Mouse (Mus musculus): Measurements from ENCODE around the gene Ppil6. TPM values are rescaled to one million over a fixed set of nuclear protein-coding genes. Genes with fewer than 3 reads are reported as not detected.

The Ppil6 gene
- polyA plus RNA-seq, 1 experiment = 3.2 TPM

DNA sequence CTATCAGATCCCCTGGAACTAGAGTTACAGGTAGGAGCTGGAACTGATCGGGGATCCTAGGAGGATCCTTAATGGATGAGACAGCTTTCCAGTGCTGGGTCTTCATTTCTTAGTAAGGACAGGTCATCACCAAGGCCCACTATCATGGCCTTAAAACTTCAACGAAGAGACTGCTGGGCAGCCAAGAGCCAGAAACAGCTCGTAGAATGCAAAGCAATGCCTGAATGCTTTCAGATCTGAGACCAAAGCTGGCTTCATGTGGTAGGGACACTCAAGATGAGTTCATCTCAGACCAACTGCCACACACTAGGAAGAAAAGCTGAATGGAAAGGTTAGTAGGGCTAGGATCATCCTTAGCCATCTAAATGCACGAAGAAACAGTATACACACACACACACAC is 48.7 kb downstream of the Ppil6 start:
- Histone ChIP-seq H3K36me3 (ENCODE audit: control insufficient read depth, insufficient read depth, low read length) (no peaks in the 10 kb centered on the region), H3K27ac (ENCODE audit: insufficient read depth, low read depth, low read length) (no peak overlapping the region), H3K4me3 (ENCODE audit: insufficient read depth, low read depth, low read length) (no peak overlapping the region), H3K4me1 (ENCODE audit: control insufficient read depth, insufficient read depth, low read length) (peaks cover 3% of the 10 kb centered on the region; the same call in 1 of the 2 replicates), H3K27me3 (replicated peaks; ENCODE audit: control insufficient read depth, insufficient read depth, low read length) (no peaks in the 10 kb centered on the region)
- no peak for DNase-seq
- 93% methylated on average over 4 of the region's 4 CpGs for WGBS
- TF ChIP-seq POLR2A (IDR thresholded peaks at IDR 0.05; ENCODE audit: low read depth, low read length) (no peak), CTCF (conservative IDR thresholded peaks at IDR 0.05; ENCODE audit: insufficient read depth, insufficient read length, low read depth, low read length) (no peak)

DNA sequence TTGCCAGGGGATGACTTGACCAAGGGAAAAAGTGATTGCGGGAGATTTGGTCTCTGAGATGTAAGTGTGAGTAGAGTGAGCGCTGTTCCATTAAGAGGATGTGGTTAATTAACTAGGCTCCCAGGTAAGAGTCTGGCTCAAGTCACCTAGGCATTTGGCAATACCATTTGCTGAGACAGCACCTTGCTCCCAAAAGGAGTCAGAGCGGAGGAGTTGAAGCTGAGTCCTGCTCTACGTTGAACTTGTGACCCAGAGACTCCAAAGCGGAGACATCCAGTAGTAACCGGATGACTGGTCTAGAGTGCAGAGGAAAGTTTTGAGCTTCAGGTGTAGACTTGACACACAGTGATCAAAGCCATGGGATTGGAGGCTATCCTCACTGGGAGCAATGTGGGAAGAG is 51.8 kb downstream of the Ppil6 start:
- peak; percentile 76 for DNase-seq
- Histone ChIP-seq H3K27me3 (replicated peaks; ENCODE audit: control insufficient read depth, insufficient read depth, low read length) (no peaks in the 10 kb centered on the region), H3K4me3 (ENCODE audit: insufficient read depth, low read depth, low read length) (no peak overlapping the region), H3K4me1 (ENCODE audit: control insufficient read depth, insufficient read depth, low read length) (peaks cover 3% of the 10 kb centered on the region; the same call in 1 of the 2 replicates), H3K36me3 (ENCODE audit: control insufficient read depth, insufficient read depth, low read length) (no peaks in the 10 kb centered on the region), H3K27ac (ENCODE audit: insufficient read depth, low read depth, low read length) (no peak overlapping the region)
- WGBS = 66% methylated on average over 6 of the region's 6 CpGs
- TF ChIP-seq CTCF (conservative IDR thresholded peaks at IDR 0.05; ENCODE audit: insufficient read depth, insufficient read length, low read depth, low read length) (no peak), POLR2A (IDR thresholded peaks at IDR 0.05; ENCODE audit: low read depth, low read length) (no peak)

DNA sequence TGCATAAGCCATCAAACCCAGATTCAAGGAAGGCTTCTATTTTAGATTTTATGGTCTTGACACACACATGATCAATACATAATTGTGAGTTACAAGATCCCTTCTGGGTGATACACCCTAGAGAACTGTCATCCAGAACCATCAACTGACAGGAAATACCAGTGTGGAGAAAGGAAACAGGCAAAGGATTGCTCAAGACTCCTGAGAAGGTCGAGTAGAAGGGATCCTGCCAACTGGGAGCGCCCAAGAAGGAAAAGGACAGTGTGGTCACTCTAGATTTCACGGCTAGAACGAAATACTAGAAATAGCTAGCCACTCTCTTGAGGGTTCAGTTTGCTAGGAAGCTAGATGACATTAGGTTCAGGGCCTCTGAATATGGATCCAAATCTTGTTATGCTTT is 53.2 kb downstream of the Ppil6 start:
- Histone ChIP-seq H3K27me3 (replicated peaks; ENCODE audit: control insufficient read depth, insufficient read depth, low read length) (no peaks in the 10 kb centered on the region), H3K36me3 (ENCODE audit: control insufficient read depth, insufficient read depth, low read length) (no peaks in the 10 kb centered on the region), H3K4me3 (ENCODE audit: insufficient read depth, low read depth, low read length) (no peak overlapping the region), H3K4me1 (ENCODE audit: control insufficient read depth, insufficient read depth, low read length) (peaks cover 3% of the 10 kb centered on the region; the same call in 1 of the 2 replicates), H3K27ac (ENCODE audit: insufficient read depth, low read depth, low read length) (no peak overlapping the region)
- 81% methylated on average over 4 of the region's 4 CpGs for WGBS
- TF ChIP-seq CTCF (conservative IDR thresholded peaks at IDR 0.05; ENCODE audit: insufficient read depth, insufficient read length, low read depth, low read length) (no peak), POLR2A (IDR thresholded peaks at IDR 0.05; ENCODE audit: low read depth, low read length) (no peak)
- no peak for DNase-seq

DNA sequence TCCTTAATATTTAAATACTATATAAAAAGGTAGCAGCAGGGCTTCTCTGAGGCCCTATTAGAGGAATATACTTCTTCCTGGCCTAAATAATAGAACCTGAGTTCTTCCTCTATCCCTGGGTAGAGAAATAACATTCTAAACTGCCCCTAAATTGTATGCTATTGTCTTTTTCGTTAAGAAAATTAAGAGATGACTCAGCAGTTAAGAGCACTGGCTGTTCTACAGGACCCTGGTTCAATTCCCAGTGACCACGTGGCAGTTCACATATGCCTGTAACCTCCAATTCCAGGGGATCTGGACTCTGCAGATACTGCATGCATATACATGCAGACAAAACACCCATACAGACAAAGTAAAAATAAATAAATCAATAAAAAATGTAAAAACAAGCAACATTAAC is 53.6 kb downstream of the Ppil6 start:
- peaks cover 3% of the 10 kb centered on the region; the same call in 1 of the 2 replicates for H3K4me1 ChIP-seq (ENCODE audit: control insufficient read depth, insufficient read depth, low read length)
- 67% methylated on average over 2 of the region's 2 CpGs for WGBS
- no peaks in the 10 kb centered on the region for H3K36me3 ChIP-seq (ENCODE audit: control insufficient read depth, insufficient read depth, low read length)
- TF ChIP-seq CTCF (conservative IDR thresholded peaks at IDR 0.05; ENCODE audit: insufficient read depth, insufficient read length, low read depth, low read length) (no peak), POLR2A (IDR thresholded peaks at IDR 0.05; ENCODE audit: low read depth, low read length) (no peak)
- no peak for DNase-seq
- no peak overlapping the region for H3K27ac ChIP-seq (ENCODE audit: insufficient read depth, low read depth, low read length)
- no peak overlapping the region for H3K4me3 ChIP-seq (ENCODE audit: insufficient read depth, low read depth, low read length)
- H3K27me3 ChIP-seq (replicated peaks; ENCODE audit: control insufficient read depth, insufficient read depth, low read length) = no peaks in the 10 kb centered on the region

DNA sequence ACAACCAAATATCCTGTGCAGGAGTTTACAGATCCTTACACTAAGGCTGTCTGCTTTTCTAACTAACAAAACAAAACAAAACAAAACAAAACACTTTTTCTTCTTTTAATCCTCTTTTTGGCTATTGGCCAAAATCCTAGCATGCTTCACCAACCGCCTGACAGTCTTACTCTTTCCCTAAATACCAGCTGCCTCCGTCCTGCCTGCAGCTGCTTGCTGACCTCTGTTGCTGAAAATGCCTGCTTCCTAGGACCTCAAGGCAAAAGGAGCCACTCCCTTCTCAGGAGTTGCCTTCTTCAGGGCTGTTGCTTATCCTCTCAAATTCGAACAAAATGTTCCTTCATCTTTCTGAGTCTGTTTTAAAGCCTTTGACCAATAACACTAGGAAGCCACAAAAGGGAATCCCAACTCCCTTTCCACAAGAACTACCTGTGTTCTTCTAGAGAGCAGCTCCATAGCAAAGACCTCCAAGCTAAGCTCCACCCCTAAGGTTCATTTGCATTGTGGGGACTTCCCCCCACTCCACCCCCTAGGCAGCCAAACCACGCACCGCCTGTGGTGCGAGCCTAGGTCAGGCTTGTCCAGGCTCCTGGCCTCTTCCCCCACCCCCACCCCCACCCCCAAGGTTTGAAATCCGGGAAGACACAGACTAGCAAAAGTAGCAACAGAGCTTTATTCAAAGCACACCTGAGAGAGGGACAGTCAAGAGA is 54.4 kb downstream of the Ppil6 start:
- no peak for TF ChIP-seq POLR2A (IDR thresholded peaks at IDR 0.05; ENCODE audit: low read depth, low read length)
- no peak for TF ChIP-seq CTCF (conservative IDR thresholded peaks at IDR 0.05; ENCODE audit: insufficient read depth, insufficient read length, low read depth, low read length)
- no peak overlapping the region for H3K27ac ChIP-seq (ENCODE audit: insufficient read depth, low read depth, low read length)
- no peaks in the 10 kb centered on the region for H3K36me3 ChIP-seq (ENCODE audit: control insufficient read depth, insufficient read depth, low read length)
- 11% methylated on average over 7 of the region's 7 CpGs for WGBS
- H3K27me3 ChIP-seq (replicated peaks; ENCODE audit: control insufficient read depth, insufficient read depth, low read length) = no peaks in the 10 kb centered on the region
- DNase-seq = peak; percentile 25
- peaks cover 3% of the 10 kb centered on the region; the same call in 1 of the 2 replicates for H3K4me1 ChIP-seq (ENCODE audit: control insufficient read depth, insufficient read depth, low read length)
- no peak overlapping the region for H3K4me3 ChIP-seq (ENCODE audit: insufficient read depth, low read depth, low read length)

DNA sequence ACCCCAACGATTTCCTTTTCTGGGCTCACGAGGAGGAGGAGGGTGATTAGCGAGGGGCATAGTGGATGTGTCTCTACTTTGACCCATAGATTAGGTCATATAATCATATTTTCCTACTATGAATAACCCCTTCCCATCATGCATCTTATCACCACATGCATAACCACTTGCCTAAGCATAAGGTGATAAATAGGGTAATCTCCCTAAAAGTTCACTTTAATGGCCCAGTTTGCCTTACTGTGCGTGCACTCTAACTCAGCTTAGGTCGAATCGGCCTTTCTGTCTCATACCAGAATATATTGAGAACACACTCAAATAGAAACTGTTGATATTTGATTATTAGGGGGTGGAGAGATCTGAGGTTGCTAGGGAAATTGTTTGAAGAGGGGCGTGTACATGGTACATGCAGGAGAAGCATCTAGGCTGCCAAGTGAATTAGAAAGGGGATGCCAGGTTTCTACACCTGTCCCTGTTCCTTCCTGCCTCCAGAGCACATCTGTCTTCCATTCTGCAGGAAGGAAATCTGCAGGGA is 55.1 kb downstream of the Ppil6 start:
- DNase-seq = no peak
- H3K27ac ChIP-seq (ENCODE audit: insufficient read depth, low read depth, low read length) = no peak overlapping the region
- peaks cover 3% of the 10 kb centered on the region; the same call in 1 of the 2 replicates for H3K4me1 ChIP-seq (ENCODE audit: control insufficient read depth, insufficient read depth, low read length)
- TF ChIP-seq POLR2A (IDR thresholded peaks at IDR 0.05; ENCODE audit: low read depth, low read length) (no peak), CTCF (conservative IDR thresholded peaks at IDR 0.05; ENCODE audit: insufficient read depth, insufficient read length, low read depth, low read length) (no peak)
- no peaks in the 10 kb centered on the region for H3K36me3 ChIP-seq (ENCODE audit: control insufficient read depth, insufficient read depth, low read length)
- WGBS = 80% methylated on average over 7 of the region's 7 CpGs
- H3K4me3 ChIP-seq (ENCODE audit: insufficient read depth, low read depth, low read length) = no peak overlapping the region
- H3K27me3 ChIP-seq (replicated peaks; ENCODE audit: control insufficient read depth, insufficient read depth, low read length) = no peaks in the 10 kb centered on the region

DNA sequence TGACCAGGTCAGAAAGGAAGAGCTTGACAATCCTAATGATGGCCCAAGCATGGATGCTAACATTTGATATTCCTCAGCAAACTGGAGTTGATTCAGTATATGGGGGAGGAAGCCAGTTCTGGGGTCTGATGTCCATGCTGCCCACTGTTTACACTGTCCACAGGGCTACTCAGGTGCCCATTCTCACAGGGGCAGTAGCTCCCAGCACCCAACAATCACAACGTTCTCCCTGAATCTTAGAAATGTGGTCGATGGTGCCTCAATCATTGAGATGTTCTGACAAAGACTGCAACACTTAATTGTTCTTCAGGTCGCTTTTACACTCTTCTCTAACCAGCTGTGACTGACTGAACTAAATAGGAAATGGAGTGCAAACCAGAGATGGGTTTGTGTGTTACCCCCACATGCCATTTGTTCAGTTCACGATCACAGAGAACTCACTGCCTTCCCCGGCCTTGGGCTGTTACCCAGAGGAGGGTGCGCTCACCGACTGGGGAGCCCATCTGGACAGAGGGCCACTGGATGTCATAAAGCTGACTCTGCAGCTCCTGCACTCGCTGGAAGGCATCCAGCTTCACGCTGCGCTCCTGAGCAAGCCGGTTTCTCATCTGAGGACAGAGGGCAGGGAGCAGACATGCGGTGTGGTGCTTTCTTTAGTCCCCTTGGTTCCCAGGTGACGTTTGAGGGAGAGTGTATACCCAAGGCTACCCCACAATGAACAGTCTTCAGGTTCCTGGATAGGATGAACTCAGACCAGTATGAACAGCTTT is 56.3 kb downstream of the Ppil6 start:
- TF ChIP-seq CTCF (conservative IDR thresholded peaks at IDR 0.05; ENCODE audit: insufficient read depth, insufficient read length, low read depth, low read length) = no peak
- no peak for TF ChIP-seq POLR2A (IDR thresholded peaks at IDR 0.05; ENCODE audit: low read depth, low read length)
- H3K36me3 ChIP-seq (ENCODE audit: control insufficient read depth, insufficient read depth, low read length) = no peaks in the 10 kb centered on the region
- DNase-seq = peak; percentile 91
- H3K27me3 ChIP-seq (replicated peaks; ENCODE audit: control insufficient read depth, insufficient read depth, low read length) = no peaks in the 10 kb centered on the region
- peaks cover 3% of the 10 kb centered on the region; the same call in 1 of the 2 replicates for H3K4me1 ChIP-seq (ENCODE audit: control insufficient read depth, insufficient read depth, low read length)
- WGBS = 35% methylated on average over 13 of the region's 13 CpGs
- H3K4me3 ChIP-seq (ENCODE audit: insufficient read depth, low read depth, low read length) = no peak overlapping the region
- H3K27ac ChIP-seq (ENCODE audit: insufficient read depth, low read depth, low read length) = no peak overlapping the region
